Mouse (Mus musculus): Measurements from ENCODE around the gene Wdr18. TPM values are rescaled to one million over a fixed set of nuclear protein-coding genes. Genes with fewer than 3 reads are reported as not detected.

The Wdr18 gene
- 86.0 and 86.2 TPM in 2 replicates for polyA plus RNA-seq (2015; fragmentation: Nextera tagmentation; extraction: Ambion mirVana)

DNA sequence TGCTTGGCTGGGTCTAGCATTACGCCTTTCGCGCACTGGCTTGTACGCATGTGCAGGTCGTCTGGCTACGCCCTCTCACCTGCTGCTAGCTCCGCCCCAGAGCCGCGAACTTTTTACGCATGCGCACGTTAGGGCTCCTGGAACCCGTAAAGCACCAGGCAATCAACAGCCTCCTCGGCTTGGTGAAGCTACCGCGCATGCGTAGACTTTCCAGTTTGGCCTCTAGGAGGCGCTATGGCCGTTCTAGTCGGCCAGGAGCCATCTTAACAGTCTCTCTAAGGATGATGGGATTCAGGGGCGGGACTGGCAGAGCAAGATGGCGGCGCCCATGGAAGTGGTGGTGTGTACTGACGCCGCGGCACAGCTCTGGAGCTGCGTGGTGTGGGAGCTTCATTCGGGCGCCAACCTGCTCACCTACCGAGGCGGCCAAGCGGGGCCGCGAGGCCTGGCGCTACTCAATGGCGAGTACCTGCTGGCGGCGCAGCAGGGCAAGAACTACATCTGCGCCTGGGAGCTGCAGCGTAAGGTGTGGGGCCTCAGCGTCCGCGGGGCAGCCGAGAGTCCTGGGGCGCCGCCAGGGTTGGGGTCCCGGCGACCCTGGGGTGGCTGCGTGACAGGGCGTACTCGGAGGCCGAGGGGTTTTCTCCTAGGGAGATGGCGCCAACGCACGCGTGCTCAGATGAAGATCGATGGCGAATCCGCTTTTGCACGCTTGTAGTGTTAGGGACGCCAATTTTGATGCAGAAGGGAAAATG lies at the start of gene Wdr18:
Wdr18 (plus strand) TSS at position 306 of the 755 bp plus-strand sequence.
- peak within 1 kb of the TSS; percentile 67; the same call in 1 of the 2 replicates for H3K27ac ChIP-seq
- peak within 1 kb of the TSS; percentile 98 for H3K4me3 ChIP-seq (replicated peaks)
- under 1% methylated on average over 61 of the region's 61 CpGs for WGBS
- H3K4me1 ChIP-seq, result peaks cover 15% of the 10 kb centered on the region
- peaks cover 27% of the 10 kb centered on the region; the same call in 1 of the 2 replicates for H3K36me3 ChIP-seq
- peak within 1 kb of the TSS; percentile 89 for H3K4me2 ChIP-seq
- no peaks in the 10 kb centered on the region for H3K9me3 ChIP-seq
- H3K9ac ChIP-seq, result peak within 1 kb of the TSS; percentile 77
- no peaks in the 10 kb centered on the region for H3K27me3 ChIP-seq (replicated peaks)
- peak; percentile 94 for ATAC-seq (ENCODE audit: insufficient read depth, low FRiP score, low read depth)

DNA sequence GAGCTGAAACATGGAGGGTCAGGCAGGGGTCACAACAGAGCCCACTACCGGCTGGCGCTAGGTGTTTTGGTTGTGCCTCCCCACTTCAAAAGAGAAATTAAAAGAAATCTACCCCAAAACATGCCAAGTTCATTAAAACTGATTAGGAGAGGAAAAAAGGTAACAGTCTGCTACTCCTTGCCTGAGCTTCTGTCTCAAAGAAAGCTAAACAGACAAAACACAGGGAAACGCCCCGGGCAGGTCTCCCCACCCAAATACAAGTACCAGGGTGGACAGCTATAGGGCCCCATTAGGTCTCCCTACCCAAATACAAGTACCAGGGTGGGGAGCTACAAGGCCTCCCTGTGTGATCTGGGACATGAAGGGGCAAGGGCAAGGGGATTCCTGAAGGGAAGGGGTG lies 49.4 kb upstream of the Wdr18 start, which contains the start of gene Gm26602:
Gm26602 (plus strand) TSS at position 301 of the 400 bp plus-strand sequence.
- WGBS, result 91% methylated on average over 4 of the region's 4 CpGs
- no peak within 1 kb of the TSS for H3K9ac ChIP-seq
- peak within 1 kb of the TSS; percentile 70 for H3K27ac ChIP-seq
- ATAC-seq (ENCODE audit: insufficient read depth, low FRiP score, low read depth), result no peak
- no peaks in the 10 kb centered on the region for H3K27me3 ChIP-seq (replicated peaks)
- H3K9me3 ChIP-seq, result no peaks in the 10 kb centered on the region
- peaks cover 26% of the 10 kb centered on the region for H3K4me1 ChIP-seq
- peaks cover 31% of the 10 kb centered on the region for H3K36me3 ChIP-seq
- no peak within 1 kb of the TSS for H3K4me3 ChIP-seq (replicated peaks)
- H3K4me2 ChIP-seq, result no peak within 1 kb of the TSS

DNA sequence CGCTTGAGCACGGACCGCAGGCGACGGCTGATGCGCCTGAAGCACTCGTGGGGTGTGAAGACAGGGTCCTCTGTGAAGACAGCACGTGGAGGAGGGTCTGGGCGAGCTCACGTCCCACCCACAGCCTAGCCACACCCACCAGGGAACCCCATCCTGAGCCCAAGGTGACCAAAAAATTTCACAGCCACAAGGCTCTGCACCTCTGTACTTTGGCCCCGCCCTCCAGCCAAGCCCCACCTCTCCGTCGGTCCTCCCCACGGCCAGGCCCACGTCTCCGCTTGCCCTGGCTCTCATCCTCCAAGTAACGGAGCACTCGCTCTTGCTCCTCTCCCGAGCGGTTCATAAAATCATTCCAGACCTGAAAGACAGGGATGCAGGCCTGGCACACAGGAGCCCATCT lies 47.5 kb upstream of the Wdr18 start:
- Histone ChIP-seq H3K9me3 (no peaks in the 10 kb centered on the region), H3K36me3 (peaks cover 19% of the 10 kb centered on the region), H3K4me2 (no peak overlapping the region), H3K9ac (no peak overlapping the region), H3K4me3 (replicated peaks) (no peak overlapping the region), H3K27ac (no peak overlapping the region), H3K4me1 (peaks cover 39% of the 10 kb centered on the region), H3K27me3 (replicated peaks) (no peaks in the 10 kb centered on the region)
- WGBS, result 69% methylated on average over 20 of the region's 20 CpGs
- no peak for ATAC-seq (ENCODE audit: insufficient read depth, low FRiP score, low read depth)

DNA sequence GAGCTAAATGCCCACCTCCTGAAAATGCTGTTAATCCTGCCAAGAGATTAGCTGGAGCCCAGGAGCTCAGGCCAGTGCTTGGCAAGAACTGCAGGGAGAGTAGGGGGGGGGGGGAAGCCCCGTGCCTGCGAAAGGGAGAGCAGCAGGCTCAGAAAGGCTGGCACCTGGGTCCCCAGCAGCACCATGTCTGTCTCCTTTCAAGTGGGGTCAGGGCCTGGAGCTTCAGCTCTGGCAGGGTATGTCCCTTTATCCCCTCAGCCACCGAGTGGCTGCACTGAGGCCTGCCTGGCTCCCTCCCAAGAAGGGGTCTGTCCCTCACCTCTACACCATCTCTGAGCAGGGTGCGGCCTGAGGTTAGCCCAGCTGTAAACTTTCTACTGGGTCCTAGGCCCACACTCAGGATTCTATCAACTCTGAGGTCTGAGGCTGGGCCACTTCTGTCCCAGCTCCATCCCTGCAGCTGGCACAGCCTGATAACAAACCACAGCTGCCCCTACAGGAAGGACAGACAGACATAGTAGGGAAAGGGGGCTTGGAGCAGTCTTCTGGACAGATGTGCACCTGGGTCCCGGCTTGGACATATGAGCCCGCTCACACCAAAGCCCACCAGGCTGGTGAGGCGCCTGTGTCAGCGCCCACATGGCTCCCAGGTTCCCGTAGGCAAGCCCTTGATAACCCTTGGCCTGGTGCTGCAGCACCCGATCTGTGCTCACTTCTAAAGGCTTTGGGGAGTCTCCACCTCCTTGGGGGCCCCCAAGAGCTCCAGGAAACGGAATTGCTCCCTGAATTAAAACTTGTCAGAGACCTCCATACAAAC lies 45.6 kb upstream of the Wdr18 start:
- H3K9ac ChIP-seq, result no peak overlapping the region
- H3K27ac ChIP-seq, result peak overlapping the region; percentile 67
- no peak for ATAC-seq (ENCODE audit: insufficient read depth, low FRiP score, low read depth)
- peaks cover 19% of the 10 kb centered on the region for H3K36me3 ChIP-seq
- peaks cover 18% of the 10 kb centered on the region for H3K27me3 ChIP-seq (replicated peaks)
- H3K9me3 ChIP-seq, result no peaks in the 10 kb centered on the region
- WGBS, result 67% methylated on average over 11 of the region's 11 CpGs
- peaks cover 52% of the 10 kb centered on the region for H3K4me1 ChIP-seq
- no peak overlapping the region for H3K4me3 ChIP-seq (replicated peaks)
- peak overlapping the region; percentile 84 for H3K4me2 ChIP-seq

DNA sequence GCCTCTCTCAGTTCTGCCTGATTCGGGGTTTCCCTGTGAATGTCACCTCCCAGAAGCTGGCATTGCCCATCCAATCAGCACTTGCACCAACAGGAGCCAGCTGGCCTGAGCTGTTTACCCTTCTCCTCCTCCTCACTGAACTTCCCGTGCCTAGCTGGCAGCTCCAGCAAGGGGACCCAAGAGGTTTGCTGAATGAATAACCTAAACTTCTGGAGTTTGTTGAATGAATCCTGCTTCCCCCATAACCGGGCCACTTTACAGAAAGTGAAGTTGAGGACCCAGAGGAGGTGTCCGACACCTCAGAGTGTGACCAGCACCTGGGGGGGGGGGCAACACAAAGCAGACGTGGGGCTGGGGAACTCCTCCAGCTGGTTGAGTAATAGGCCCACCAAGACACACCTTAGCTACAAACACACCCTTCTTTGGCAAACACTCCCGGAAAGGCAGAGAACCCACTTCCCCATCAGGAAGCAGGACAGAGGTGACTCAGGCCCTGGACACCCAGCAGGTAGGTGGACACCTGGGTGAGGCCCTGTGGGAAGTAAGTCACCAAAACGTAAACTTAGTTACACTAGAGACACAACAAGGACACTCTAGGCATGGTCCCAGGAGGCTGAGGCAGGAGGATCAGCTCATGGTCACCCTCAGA lies 44.9 kb upstream of the Wdr18 start:
- peaks cover 53% of the 10 kb centered on the region for H3K4me1 ChIP-seq
- H3K4me3 ChIP-seq (replicated peaks), result no peak overlapping the region; the same call in 1 of the 2 replicates
- peak overlapping the region; percentile 67 for H3K27ac ChIP-seq
- peak overlapping the region; percentile 84 for H3K4me2 ChIP-seq
- 0 out of 2 replicates have a peak, but pooled peaks have one; percentile 16 for ATAC-seq (ENCODE audit: insufficient read depth, low FRiP score, low read depth)
- H3K27me3 ChIP-seq (replicated peaks), result peaks cover 25% of the 10 kb centered on the region
- no peaks in the 10 kb centered on the region for H3K9me3 ChIP-seq
- H3K36me3 ChIP-seq, result peaks cover 19% of the 10 kb centered on the region
- H3K9ac ChIP-seq, result no peak overlapping the region
- 50% methylated on average over 7 of the region's 7 CpGs for WGBS

DNA sequence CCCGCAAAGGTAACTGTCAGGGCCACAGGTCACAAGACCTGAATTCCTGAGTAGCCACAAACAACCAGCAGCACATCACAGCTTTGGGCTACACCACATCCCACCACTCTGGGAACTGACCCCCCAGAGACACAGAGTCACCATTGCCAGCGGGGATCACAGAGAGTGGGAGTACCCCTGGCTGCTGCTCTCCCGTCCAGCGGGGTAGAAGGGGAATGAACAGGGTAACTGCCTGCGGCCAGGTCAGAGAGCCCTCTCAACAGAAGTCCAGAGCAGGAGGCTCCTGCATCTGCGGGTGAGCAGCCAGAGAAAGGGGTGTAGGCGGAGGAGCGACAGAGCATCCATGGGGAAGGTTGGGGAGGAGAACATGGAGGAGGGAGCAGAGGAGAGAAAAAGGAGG lies 43.9 kb upstream of the Wdr18 start:
- ATAC-seq (ENCODE audit: insufficient read depth, low FRiP score, low read depth), result no peak
- peaks cover 35% of the 10 kb centered on the region for H3K27me3 ChIP-seq (replicated peaks)
- H3K9me3 ChIP-seq, result no peaks in the 10 kb centered on the region
- peak overlapping the region; percentile 85 for H3K4me3 ChIP-seq (replicated peaks)
- peaks cover 61% of the 10 kb centered on the region for H3K4me1 ChIP-seq
- H3K9ac ChIP-seq, result peak overlapping the region; percentile 91
- H3K4me2 ChIP-seq, result peak overlapping the region; percentile 84
- H3K36me3 ChIP-seq, result peaks cover 14% of the 10 kb centered on the region
- 6% methylated on average over 8 of the region's 8 CpGs for WGBS
- H3K27ac ChIP-seq, result peak overlapping the region; percentile 80

DNA sequence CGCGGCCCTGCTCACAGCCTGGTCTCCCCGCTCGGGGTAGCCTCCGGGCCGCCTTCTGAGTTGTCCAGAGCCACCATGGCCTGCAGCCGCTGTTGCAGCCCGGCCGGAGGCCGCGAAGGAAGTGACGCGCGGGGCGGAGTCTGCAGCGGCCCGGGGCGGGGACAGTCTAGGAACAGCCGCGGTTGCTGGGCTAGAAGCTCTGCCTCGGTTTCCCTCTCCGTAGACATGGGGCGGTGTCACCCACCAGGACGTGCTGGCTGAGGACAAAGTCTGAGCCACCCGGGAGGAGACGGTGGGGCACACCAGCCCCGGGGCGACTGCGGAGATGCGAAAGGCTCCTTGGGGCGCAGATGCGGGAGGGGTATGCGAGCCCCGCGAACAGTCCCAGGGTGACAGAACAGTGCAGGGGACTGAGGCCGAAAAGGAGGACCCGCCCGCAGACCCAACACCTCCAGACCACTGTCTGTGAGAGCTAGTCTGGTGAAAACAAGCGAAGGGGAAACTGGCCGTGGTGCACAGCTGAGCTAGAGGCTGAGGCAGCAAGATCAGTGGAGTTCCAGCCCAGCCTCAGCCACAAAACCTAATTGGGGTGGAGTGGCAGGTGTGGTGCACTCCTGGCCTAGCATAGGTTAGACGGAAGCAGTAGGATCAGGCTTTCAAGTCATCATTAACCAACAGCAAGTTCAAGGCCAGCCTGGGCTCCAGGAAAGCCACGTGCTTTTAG lies 43.0 kb upstream of the Wdr18 start, which contains the start of gene Kiss1r:
Kiss1r (plus strand) TSS at position 164 of the 724 bp plus-strand sequence.
- Histone ChIP-seq H3K4me1 (peaks cover 68% of the 10 kb centered on the region), H3K27ac (peak within 1 kb of the TSS; percentile 80)

DNA sequence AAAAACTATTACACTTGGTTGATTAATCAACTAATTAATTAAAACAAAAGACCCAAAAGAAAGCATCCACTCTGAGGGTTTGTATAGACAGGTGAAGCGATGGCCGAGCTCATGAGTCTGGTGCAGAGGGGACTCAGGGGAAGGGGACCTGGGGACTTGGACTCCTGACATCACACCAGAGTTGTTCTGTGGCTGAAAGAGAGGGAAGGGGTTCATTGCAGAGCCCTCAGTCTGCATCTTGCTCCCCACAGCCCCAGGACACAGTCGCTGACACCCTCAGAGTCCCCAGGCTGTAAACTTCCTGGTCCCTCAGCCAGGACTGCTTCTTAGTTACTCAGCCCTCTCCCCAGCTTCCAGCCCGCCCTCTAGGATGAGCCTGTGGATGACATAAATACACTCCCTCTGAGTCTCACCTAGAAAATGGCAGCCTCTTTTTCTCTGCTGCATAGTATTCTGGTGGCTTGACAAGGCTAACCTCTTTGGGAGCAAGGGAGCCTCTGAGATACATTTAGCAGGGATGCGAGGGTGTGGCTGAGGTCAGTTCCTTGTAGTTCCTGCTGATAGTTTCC lies 42.3 kb upstream of the Wdr18 start:
- 68% methylated on average over 5 of the region's 5 CpGs for WGBS
- Histone ChIP-seq H3K4me1 (peaks cover 68% of the 10 kb centered on the region), H3K4me3 (replicated peaks) (peak overlapping the region; percentile 85), H3K36me3 (0 out of 2 replicates have a peak, but pooled peaks cover 2% of the 10 kb centered on the region), H3K9ac (peak overlapping the region; percentile 91; the same call in 1 of the 2 replicates), H3K27me3 (replicated peaks) (peaks cover 49% of the 10 kb centered on the region), H3K4me2 (peak overlapping the region; percentile 84), H3K9me3 (no peaks in the 10 kb centered on the region), H3K27ac (no peak overlapping the region)
- no peak for ATAC-seq (ENCODE audit: insufficient read depth, low FRiP score, low read depth)

More for the DNA sequence above, 43.0 kb upstream of the Wdr18 start, which contains the start of gene Kiss1r:
- H3K4me2 ChIP-seq, result peak within 1 kb of the TSS; percentile 84
- H3K9ac ChIP-seq, result peak within 1 kb of the TSS; percentile 91
- ATAC-seq (ENCODE audit: insufficient read depth, low FRiP score, low read depth), result peak; percentile 74
- no peaks in the 10 kb centered on the region for H3K9me3 ChIP-seq
- peaks cover 7% of the 10 kb centered on the region; the same call in 1 of the 2 replicates for H3K36me3 ChIP-seq
- H3K4me3 ChIP-seq (replicated peaks), result peak within 1 kb of the TSS; percentile 85
- peaks cover 43% of the 10 kb centered on the region for H3K27me3 ChIP-seq (replicated peaks)
- 2% methylated on average over 41 of the region's 42 CpGs for WGBS

DNA sequence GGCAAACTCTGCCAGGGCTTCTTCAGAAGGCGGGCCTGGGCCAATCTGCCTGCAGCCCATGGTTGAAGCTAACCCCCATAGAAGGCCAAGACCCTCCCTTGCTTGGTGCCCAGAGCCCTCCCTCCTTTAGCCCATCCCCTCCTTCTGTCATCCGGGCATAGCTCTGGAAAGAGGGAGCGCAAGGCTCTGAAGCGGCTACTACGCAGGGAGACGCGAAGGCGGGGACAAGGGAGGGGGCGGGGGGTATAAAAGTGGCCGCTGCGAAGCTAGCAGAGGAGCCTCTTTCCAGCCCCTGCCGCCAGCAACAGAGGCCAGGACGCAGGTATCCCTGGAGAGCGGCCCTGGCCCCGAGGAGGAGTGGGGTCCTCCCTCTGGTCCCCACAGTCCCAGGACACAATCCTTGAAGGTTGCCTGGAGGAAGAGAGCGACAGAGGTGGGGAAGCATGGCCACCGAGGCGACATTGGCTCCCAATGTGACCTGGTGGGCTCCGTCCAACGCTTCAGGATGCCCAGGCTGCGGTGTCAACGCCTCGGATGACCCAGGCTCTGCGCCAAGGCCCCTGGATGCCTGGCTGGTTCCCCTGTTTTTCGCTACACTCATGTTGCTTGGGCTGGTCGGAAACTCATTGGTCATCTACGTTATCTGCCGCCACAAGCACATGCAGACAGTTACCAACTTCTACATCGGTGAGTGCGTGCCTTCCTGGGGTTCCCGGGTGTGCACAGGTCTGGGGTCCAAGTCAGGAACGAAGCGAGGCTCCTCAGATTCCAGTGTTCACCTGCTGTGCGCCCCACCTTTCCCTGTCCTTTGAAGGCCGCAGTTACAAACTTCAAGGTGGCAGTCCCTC lies 41.5 kb upstream of the Wdr18 start:
- Histone ChIP-seq H3K9me3 (no peaks in the 10 kb centered on the region), H3K27me3 (replicated peaks) (peaks cover 55% of the 10 kb centered on the region), H3K9ac (no peak overlapping the region), H3K4me2 (peak overlapping the region; percentile 32), H3K27ac (no peak overlapping the region), H3K36me3 (no peaks in the 10 kb centered on the region), H3K4me3 (replicated peaks) (peak overlapping the region; percentile 19), H3K4me1 (peaks cover 68% of the 10 kb centered on the region)
- no peak for ATAC-seq (ENCODE audit: insufficient read depth, low FRiP score, low read depth)
- WGBS, result 15% methylated on average over 34 of the region's 35 CpGs

DNA sequence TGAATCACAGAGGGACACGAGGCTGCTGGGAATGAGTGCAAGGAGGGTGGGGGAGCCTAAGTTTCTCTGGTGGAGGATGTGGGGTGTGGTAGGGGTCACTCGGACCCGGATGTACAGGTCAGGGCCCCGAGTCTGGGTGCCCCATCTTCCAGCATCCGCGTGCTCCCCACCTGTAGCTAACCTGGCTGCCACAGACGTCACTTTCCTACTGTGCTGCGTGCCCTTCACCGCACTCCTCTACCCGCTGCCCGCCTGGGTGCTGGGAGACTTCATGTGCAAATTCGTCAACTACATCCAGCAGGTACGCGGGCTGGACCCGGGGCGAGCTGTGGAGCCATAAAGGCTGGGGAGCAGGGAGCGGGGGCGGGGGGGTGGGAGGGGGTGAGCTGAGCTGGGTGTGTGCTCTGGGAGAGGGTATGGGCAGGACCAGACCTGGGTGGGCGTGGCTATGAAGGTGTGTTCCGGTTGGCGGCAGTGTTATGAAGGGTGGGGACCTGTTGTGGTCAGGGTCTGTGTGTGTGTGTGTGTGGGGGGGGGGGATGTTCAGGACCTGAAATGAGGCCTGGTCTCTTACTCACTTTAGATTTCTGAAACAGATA lies 40.6 kb upstream of the Wdr18 start:
- Histone ChIP-seq H3K4me1 (peaks cover 62% of the 10 kb centered on the region), H3K4me2 (peak overlapping the region; percentile 46), H3K9ac (peak overlapping the region; percentile 16; the same call in 1 of the 2 replicates), H3K36me3 (no peaks in the 10 kb centered on the region), H3K27ac (no peak overlapping the region), H3K9me3 (no peaks in the 10 kb centered on the region), H3K27me3 (replicated peaks) (peaks cover 55% of the 10 kb centered on the region), H3K4me3 (replicated peaks) (peak overlapping the region; percentile 16; the same call in 1 of the 2 replicates)
- ATAC-seq (ENCODE audit: insufficient read depth, low FRiP score, low read depth), result no peak
- 8% methylated on average over 21 of the region's 21 CpGs for WGBS

Measured in stomach, embryonic 15.5 days (tissue).